In the genomic region with DNA sequence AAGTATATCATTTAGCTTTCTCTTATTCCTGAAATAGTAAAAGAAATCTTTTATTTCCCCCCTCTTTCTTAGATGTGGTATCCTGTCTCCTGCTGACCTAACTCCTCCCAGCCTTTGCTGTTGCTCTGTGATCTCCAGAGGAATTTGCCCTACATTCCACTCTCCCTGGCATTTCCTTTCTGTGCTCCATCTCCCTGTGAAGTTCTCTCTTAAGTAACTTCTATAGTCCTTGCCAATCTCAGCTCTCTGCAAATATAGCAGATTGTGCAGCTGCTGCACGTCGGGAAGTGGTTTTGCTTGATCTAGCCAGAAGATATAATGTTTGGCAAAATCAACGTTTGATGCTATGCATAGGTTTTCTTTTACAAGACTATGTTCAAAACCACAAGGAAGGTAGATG, we compare ENCODE assay signal across 27 mouse cellular contexts.
A peak's percentile ranks its signal among the peaks of the same experiment; 100 is the strongest.
DNase-seq lines count a peak whose midpoint lies in the region; ATAC-seq and TF ChIP-seq lines count a peak whose summit lies in the region.
"Had no signal": no experiment of that assay in that cellular context is flagged by ENCODE, and none has a peak within 500 bp of the region (broad histone marks: within the 10 kb centered on the region; RNA-seq: fewer than 3 reads in every experiment).

No protein-coding gene starts in this region.

- H3K4me1 ChIP-seq in embryonic facial prominence, embryonic 14.5 days (ENCODE audit: control insufficient read depth, insufficient read depth, low read length), result no peaks in the 10 kb centered on the region
- H3K4me1 ChIP-seq in embryonic facial prominence, embryonic 10.5 days, result no peaks in the 10 kb centered on the region
- H3K4me1 ChIP-seq: limb, embryonic 15.5 days; liver, embryonic 15.5 days; lung, embryonic 15.5 days; megakaryocyte, embryonic 14.5 days had no signal

- 28% methylated on average over 3 of the region's 3 CpGs for WGBS in embryonic facial prominence, embryonic 14.5 days
- 69% methylated on average over 3 of the region's 3 CpGs for WGBS in embryonic facial prominence, embryonic 10.5 days

- no peak for ATAC-seq in embryonic facial prominence, embryonic 14.5 days (ENCODE audit: low read depth)
- ATAC-seq: CD4-positive, CD25-positive, alpha-beta regulatory T cell, adult 4 months; hindbrain, postnatal 0 days; intestine, embryonic 16.5 days; midbrain, embryonic 16.5 days had no signal

- H3K4me3 ChIP-seq in embryonic facial prominence, embryonic 14.5 days (ENCODE audit: low read depth, low read length), result no peak overlapping the region
- no peak overlapping the region for H3K4me3 ChIP-seq in embryonic facial prominence, embryonic 10.5 days
- no peak overlapping the region for H3K4me3 ChIP-seq in layer of hippocampus, adult 2 months
- H3K4me3 ChIP-seq: limb, embryonic 15.5 days; liver, embryonic 15.5 days; lung, embryonic 15.5 days; megakaryocyte, embryonic 14.5 days had no signal

- no peak for TF ChIP-seq CTCF in layer of hippocampus, adult 2 months (conservative IDR thresholded peaks at IDR 0.05)

- H3K27me3 ChIP-seq in embryonic facial prominence, embryonic 14.5 days (replicated peaks; ENCODE audit: control insufficient read depth, insufficient read depth, low read length), result no peaks in the 10 kb centered on the region
- no peaks in the 10 kb centered on the region for H3K27me3 ChIP-seq in embryonic facial prominence, embryonic 10.5 days (replicated peaks; ENCODE audit: low read depth, poor library complexity, severe bottlenecking)
- H3K27me3 ChIP-seq: limb, embryonic 15.5 days; liver, embryonic 15.5 days; lung, embryonic 15.5 days; megakaryocyte, embryonic 14.5 days had no signal

- no peak overlapping the region for H3K9ac ChIP-seq in embryonic facial prominence, embryonic 14.5 days (ENCODE audit: low read depth, low read length)
- H3K9ac ChIP-seq: limb, embryonic 15.5 days; liver, embryonic 15.5 days; lung, embryonic 15.5 days had no signal

- no peaks in the 10 kb centered on the region for H3K36me3 ChIP-seq in embryonic facial prominence, embryonic 14.5 days (ENCODE audit: control insufficient read depth, insufficient read depth, low read length)
- no peaks in the 10 kb centered on the region for H3K36me3 ChIP-seq in embryonic facial prominence, embryonic 10.5 days (replicated peaks)
- H3K36me3 ChIP-seq: limb, embryonic 15.5 days; liver, embryonic 15.5 days; lung, embryonic 15.5 days had no signal

- no peak overlapping the region for H3K27ac ChIP-seq in embryonic facial prominence, embryonic 14.5 days (replicated peaks; ENCODE audit: low read depth, low read length)
- H3K27ac ChIP-seq in embryonic facial prominence, embryonic 10.5 days (replicated peaks), result no peak overlapping the region
- H3K27ac ChIP-seq in layer of hippocampus, adult 2 months, result no peak overlapping the region
- H3K27ac ChIP-seq: hindbrain, postnatal 0 days; limb, embryonic 15.5 days; liver, embryonic 15.5 days; lung, embryonic 15.5 days had no signal

- H3K9me3 ChIP-seq in embryonic facial prominence, embryonic 14.5 days (ENCODE audit: control insufficient read depth, low read length), result no peaks in the 10 kb centered on the region
- no peaks in the 10 kb centered on the region for H3K9me3 ChIP-seq in embryonic facial prominence, embryonic 10.5 days
- H3K9me3 ChIP-seq: limb, embryonic 15.5 days; liver, embryonic 15.5 days; lung, embryonic 15.5 days had no signal

- H3K4me2 ChIP-seq in embryonic facial prominence, embryonic 14.5 days (ENCODE audit: low read depth, low read length), result no peak overlapping the region
- H3K4me2 ChIP-seq: heart, embryonic 11.5 days; limb, embryonic 15.5 days; liver, embryonic 15.5 days; lung, embryonic 15.5 days had no signal

- DNase-seq in embryonic facial prominence, embryonic 14.5 days (ENCODE audit: low spot score), result peak; percentile 42
- no peak for DNase-seq in embryonic facial prominence, embryonic 10.5 days (ENCODE audit: low spot score)
- peak; percentile 13 for DNase-seq in layer of hippocampus, adult 9-11 months
- no peak for DNase-seq in layer of hippocampus, adult 2 months (ENCODE audit: low spot score in 2 of 2)
- DNase-seq in right cerebral cortex, postnatal 25 days, result peak; percentile 14
- no peak for DNase-seq in right cerebral cortex, adult 2 months (ENCODE audit: low spot score in 2 of 2)
- DNase-seq in urinary bladder, postnatal 25 days (ENCODE audit: low spot score), result no peak
- DNase-seq: adrenal gland, postnatal 25 days; cerebellum, adult 11-12 months; cerebellum, postnatal 10 days; gastrocnemius, postnatal 14 days; heart, adult 11 months; kidney, adult 9 months; kidney, postnatal 14 days; layer of hippocampus, postnatal 36 days; left cerebral cortex, postnatal 4 days; lung, postnatal 36 days; thymus, postnatal 25 days had no signal

Comparison
In these comparisons a context has a peak if more than half of its experiments do, and no peak if none do; other contexts are left out.
1. DNase-seq: peak in embryonic facial prominence, embryonic 14.5 days (single experiment), layer of hippocampus, adult 9-11 months (single experiment) and right cerebral cortex, postnatal 25 days (single experiment); none in embryonic facial prominence, embryonic 10.5 days (single experiment), layer of hippocampus, adult 2 months (0 of 2), right cerebral cortex, adult 2 months (0 of 2) and urinary bladder, postnatal 25 days (single experiment).